Mouse (Mus musculus) G1E (cell line): ENCODE results near the gene Nmur1.
"Not testable (repeated sequence)": the region's sequence is repeated elsewhere in the genome, so short reads cannot be mapped to it uniquely, and the experiment has no call there.

Experiments used
- CTCF ChIP-seq: IDR thresholded peaks from 2 replicates; pipeline ENCODE4 v1.5.1; 2012; ENCODE audit warnings: low read depth, low read length, inconsistent platforms, mixed read lengths
- GATA1 ChIP-seq: IDR thresholded peaks from 2 replicates; pipeline ENCODE4 v1.6.1; 2012; ENCODE audit warnings: borderline replicate concordance, low read length, inconsistent platforms, mixed read lengths
- POLR2AphosphoS5 ChIP-seq: IDR thresholded peaks from 2 replicates; pipeline ENCODE4 v1.6.1; 2012; ENCODE audit warnings: low read depth, low read length, inconsistent platforms; ENCODE audit not compliant: insufficient replicate concordance
- TAL1 ChIP-seq: conservative IDR thresholded peaks from 2 replicates; pipeline ENCODE4 v1.6.1; 2012; ENCODE audit warnings: low read depth, low read length, inconsistent platforms, mixed read lengths

DNA sequence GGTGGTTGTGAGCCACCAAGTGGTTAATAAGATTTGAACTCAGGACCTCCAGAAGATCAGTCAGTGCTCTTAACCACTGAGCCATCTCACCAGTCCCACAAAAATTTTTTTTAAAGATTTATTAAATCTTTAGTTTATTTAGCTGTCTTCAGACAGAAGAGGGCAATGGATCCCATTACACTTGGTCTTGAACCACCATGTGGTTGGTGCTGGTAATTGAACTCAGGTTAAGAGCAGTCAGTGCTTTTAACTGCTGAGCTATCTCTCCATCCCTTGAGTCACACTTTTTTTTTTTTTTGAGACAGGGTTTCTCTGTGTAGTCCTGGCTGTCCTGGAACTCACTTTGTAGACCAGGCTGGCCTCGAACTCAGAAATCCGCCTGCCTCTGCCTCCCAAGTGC lies 84.9 kb downstream of the Nmur1 start:
- not testable (repeated sequence) for TF ChIP-seq TAL1, CTCF, POLR2AphosphoS5, GATA1
